Mouse (Mus musculus): ENCODE results near the gene Tjp2.

- TF ChIP-seq EP300 (IDR thresholded peaks at IDR 0.05; ENCODE audit: low read depth) (no peak), CTCF (IDR thresholded peaks at IDR 0.05; ENCODE audit: low read depth) (no peak)
Observed at GRCm38 (mm10) chr19:24258368-24258767, 33.5 kb upstream of the Tjp2 start.

Measured in heart, postnatal 0 days (tissue).